Mouse (Mus musculus) erythroblast, adult 5-6 weeks (primary cell): Measurements from ENCODE around the gene Snrpn. TPM values are rescaled to one million over a fixed set of nuclear protein-coding genes. Genes with fewer than 3 reads are reported as not detected.

Experiments used
- total RNA-seq, 2 experiments: library from RNA; stranded (forward) in 1 of 2; stranded (reverse) in 1 of 2; fragments of 150-400 nt in 1 of 2; fragments of 200-764, 138-1000 nt in 1 of 2; gene quantifications; 2 replicates each; pipeline versions ENCODE4 v1.2.3 to v1.2.4; 2015 to 2017; ENCODE audit warnings: low replicate concordance in 2 of 2

Snrpn gene
- total RNA-seq, 2 experiments from 2014 or later: not detected

Other genes with a start within 250 kb of the Snrpn start
- not detected in 2 replicates for gene Snurf, start 135.2 kb downstream of the Snrpn start, total RNA-seq (2015; ENCODE audit: low replicate concordance)
- gene Snurf, start 135.2 kb downstream of the Snrpn start, total RNA-seq (2017; ENCODE audit: low replicate concordance): not detected in 2 replicates
- not detected in 2 replicates for gene Gm38393, start 135.2 kb downstream of the Snrpn start, total RNA-seq (2015; ENCODE audit: low replicate concordance)
- gene Gm38393, start 135.2 kb downstream of the Snrpn start, total RNA-seq (2017; ENCODE audit: low replicate concordance): 0.09 TPM in 1 of 2 replicates, not detected in the other